Mouse (Mus musculus): ENCODE measurements around the gene Dcaf4. TPM values are rescaled to one million over a fixed set of nuclear protein-coding genes. Genes with fewer than 3 reads are reported as not detected.

Dcaf4 gene
- polyA plus RNA-seq, 1 experiment from 2014 or later, result 14.7 TPM

GRCm38 (mm10) chr12:83580283-83580682 is 60.0 kb downstream of the Dcaf4 start:
- DNase-seq, result no peak
- Histone ChIP-seq H3K36me3 (peaks cover 22% of the 10 kb centered on the region), H3K9ac (peak overlapping the region; percentile 36), H3K9me3 (replicated peaks) (no peaks in the 10 kb centered on the region), H3K27me3 (no peaks in the 10 kb centered on the region), H3K4me3 (replicated peaks) (no peak overlapping the region), H3K27ac (peak overlapping the region; percentile 97), H3K4me1 (replicated peaks) (peaks cover 60% of the 10 kb centered on the region), H3K4me2 (no peak overlapping the region)
- WGBS (ENCODE audit: insufficient replicate concordance), result 90% methylated on average over 3 of the region's 3 CpGs
- ATAC-seq (ENCODE audit: low read depth), result no peak

GRCm38 (mm10) chr12:83582106-83582505 is 61.8 kb downstream of the Dcaf4 start:
- peak overlapping the region; percentile 56 for H3K27ac ChIP-seq
- WGBS (ENCODE audit: insufficient replicate concordance), result 69% methylated on average over 4 of the region's 4 CpGs

GRCm38 (mm10) chr12:83582747-83583146 is 62.5 kb downstream of the Dcaf4 start:
- Histone ChIP-seq H3K27ac (no peak overlapping the region), H3K27me3 (no peaks in the 10 kb centered on the region), H3K9ac (no peak overlapping the region), H3K9me3 (replicated peaks) (no peaks in the 10 kb centered on the region), H3K4me2 (no peak overlapping the region), H3K4me1 (replicated peaks) (peaks cover 47% of the 10 kb centered on the region), H3K4me3 (replicated peaks) (no peak overlapping the region), H3K36me3 (peaks cover 19% of the 10 kb centered on the region)
- DNase-seq, result no peak
- ATAC-seq (ENCODE audit: low read depth), result no peak
- 78% methylated on average over 4 of the region's 4 CpGs for WGBS (ENCODE audit: insufficient replicate concordance)

More at GRCm38 (mm10) chr12:83582106-83582505, 61.8 kb downstream of the Dcaf4 start:
- H3K27me3 ChIP-seq, result no peaks in the 10 kb centered on the region
- no peak overlapping the region for H3K4me3 ChIP-seq (replicated peaks)
- H3K4me2 ChIP-seq, result no peak overlapping the region
- H3K36me3 ChIP-seq, result peaks cover 20% of the 10 kb centered on the region
- H3K9ac ChIP-seq, result no peak overlapping the region
- ATAC-seq (ENCODE audit: low read depth), result no peak
- H3K4me1 ChIP-seq (replicated peaks), result peaks cover 54% of the 10 kb centered on the region
- H3K9me3 ChIP-seq (replicated peaks), result no peaks in the 10 kb centered on the region
- DNase-seq, result no peak

- H3K9me3 ChIP-seq (replicated peaks), result no peaks in the 10 kb centered on the region
- no peak overlapping the region for H3K4me3 ChIP-seq (replicated peaks)
- H3K36me3 ChIP-seq, result peaks cover 49% of the 10 kb centered on the region
- no peaks in the 10 kb centered on the region for H3K27me3 ChIP-seq
- H3K27ac ChIP-seq, result no peak overlapping the region
- H3K4me2 ChIP-seq, result no peak overlapping the region
- DNase-seq (no peak), ATAC-seq (ENCODE audit: low read depth) (no peak)
- 86% methylated on average over 5 of the region's 5 CpGs for WGBS (ENCODE audit: insufficient replicate concordance)
- H3K4me1 ChIP-seq (replicated peaks), result peaks cover 11% of the 10 kb centered on the region
- H3K9ac ChIP-seq, result no peak overlapping the region
Measured at GRCm38 (mm10) chr12:83586628-83587027, 66.4 kb downstream of the Dcaf4 start.

Other genes starting within 250 kb of the Dcaf4 start
- gene Dpf3, start 32.8 kb upstream of the Dcaf4 start, polyA plus RNA-seq (2015; fragmentation: Nextera tagmentation; extraction: Ambion mirVana), result 6.6 and 7.0 TPM in 2 replicates
- 5.0 and 5.9 TPM in 2 replicates for gene Zfyve1, start 76.8 kb downstream of the Dcaf4 start, polyA plus RNA-seq (2015; fragmentation: Nextera tagmentation; extraction: Ambion mirVana)
- gene Rbm25, start 110.8 kb downstream of the Dcaf4 start, polyA plus RNA-seq (2015; fragmentation: Nextera tagmentation; extraction: Ambion mirVana), result 121 and 133 TPM in 2 replicates
- 23.1 and 28.9 TPM in 2 replicates for gene Psen1, start 167.7 kb downstream of the Dcaf4 start, polyA plus RNA-seq (2015; fragmentation: Nextera tagmentation; extraction: Ambion mirVana)
- 0.60 and 0.67 TPM in 2 replicates for gene Papln, start 243.2 kb downstream of the Dcaf4 start, polyA plus RNA-seq (2015; fragmentation: Nextera tagmentation; extraction: Ambion mirVana)